Mouse (Mus musculus) c-Kit-negative CD71-positive TER-119-positive erythroid progenitor cells, embryonic 14.5 days (primary cell): Measurements from ENCODE around the gene Klhl20.
A peak's percentile ranks its signal among the peaks of the same experiment; 100 is the strongest.

Source experiments
- DNase-seq: peaks from one replicate; pipeline ENCODE4 v3.0.0-alpha.2; 2013; ENCODE audit warnings: low read depth, low spot score

Gene Klhl20

GRCm38 (mm10) chr1:161071272-161071620 lies 60.1 kb downstream of the Klhl20 start:
- no peak for DNase-seq

GRCm38 (mm10) chr1:161070352-161071271 lies 60.7 kb downstream of the Klhl20 start, which contains the start of the genes Dars2 and Cenpl:
Gene Dars2, minus strand, starts transcription at chr1:161070658.
Gene Cenpl, plus strand, starts transcription at chr1:161070713.
- peak; percentile 82 for DNase-seq

GRCm38 (mm10) chr1:161063351-161063750 lies 68.0 kb downstream of the Klhl20 start:
- no peak for DNase-seq

GRCm38 (mm10) chr1:161057164-161057563 lies 74.1 kb downstream of the Klhl20 start:
- DNase-seq: no peak

- no peak for DNase-seq
These were observed 84.3 kb downstream of the Klhl20 start for GRCm38 (mm10) chr1:161046972-161047371.

GRCm38 (mm10) chr1:161041261-161042020 lies 89.9 kb downstream of the Klhl20 start:
- DNase-seq: no peak

- DNase-seq: no peak
These were observed 90.5 kb downstream of the Klhl20 start for GRCm38 (mm10) chr1:161040855-161041254.

GRCm38 (mm10) chr1:161040426-161040770 lies 90.9 kb downstream of the Klhl20 start:
- no peak for DNase-seq

- DNase-seq: no peak
These were observed 91.4 kb downstream of the Klhl20 start for GRCm38 (mm10) chr1:161039741-161040425.

- DNase-seq: no peak
These were observed 92.2 kb downstream of the Klhl20 start for GRCm38 (mm10) chr1:161038968-161039721.
